Mouse (Mus musculus) heart, postnatal 0 days (tissue): Measurements from ENCODE around the gene Cryl1. TPM values are rescaled to one million over a fixed set of nuclear protein-coding genes. Genes with fewer than 3 reads are reported as not detected.

ENCODE experiments used
- ATAC-seq: fragments of 200-750 bp; cut with Nextera tagmentation; 2 replicates; pipeline ENCODE4 v1.8.0; 2017; ENCODE audit warnings: low read depth, moderate number of reproducible peaks, moderate library complexity; ENCODE audit not compliant: insufficient read depth
- DNase-seq: peaks from one replicate; pipeline ENCODE4 v3.0.0-alpha.2; 2016; ENCODE audit warnings: low spot score
- H3K27ac ChIP-seq: fragments of 300-500 bp; sonication (generic); 2 replicates; pipeline ENCODE4 v1.5.1; 2014; ENCODE audit warnings: low read depth, mild to moderate bottlenecking
- H3K27me3 ChIP-seq: fragments of 300-500 bp; sonication (generic); 2 replicates; pipeline ENCODE4 v1.6.1; 2014; ENCODE audit warnings: low read length, mixed read lengths; ENCODE audit not compliant: control insufficient read depth, insufficient read depth
- H3K36me3 ChIP-seq: fragments of 300-500 bp; sonication (generic); replicated peaks from 2 replicates; pipeline ENCODE4 v1.6.1; 2014; ENCODE audit warnings: low read length, mixed read lengths; ENCODE audit not compliant: control insufficient read depth, insufficient read depth
- H3K4me1 ChIP-seq: fragments of 300-500 bp; sonication (generic); 2 replicates; pipeline ENCODE4 v1.6.1; 2014; ENCODE audit warnings: antibody characterized with exemption; ENCODE audit not compliant: control insufficient read depth, insufficient read depth
- H3K4me2 ChIP-seq: fragments of 300-500 bp; sonication (generic); 2 replicates; pipeline ENCODE4 v1.6.1; 2014; ENCODE audit warnings: low read depth, mild to moderate bottlenecking, low read length, moderate library complexity
- H3K4me3 ChIP-seq: fragments of 300-500 bp; sonication (generic); 2 replicates; pipeline ENCODE4 v1.5.1; 2014; ENCODE audit warnings: low read depth, low read length
- H3K9ac ChIP-seq: fragments of 300-500 bp; sonication (generic); replicated peaks from 2 replicates; pipeline ENCODE4 v1.6.1; 2014; ENCODE audit warnings: low read depth, low read length, mixed read lengths
- H3K9me3 ChIP-seq: fragments of 300-500 bp; sonication (generic); replicated peaks from 2 replicates; pipeline ENCODE4 v1.6.1; 2016; ENCODE audit warnings: low read length; ENCODE audit not compliant: control insufficient read depth
- CTCF ChIP-seq: IDR thresholded peaks from 2 replicates; pipeline ENCODE4 v1.5.1; 2016; ENCODE audit warnings: antibody characterized with exemption, control low read depth, low read depth
- EP300 ChIP-seq: IDR thresholded peaks from 2 replicates; pipeline ENCODE4 v1.6.1; 2016; ENCODE audit warnings: antibody characterized with exemption, low read depth
- WGBS: fragments of 180-500 bp; shearing (Covaris S2); extraction: QIAGEN DNeasy Blood & Tissue Kit; methylation state at CpG from one replicate; pipeline ENCODE4 v1.1.7; 2014; 5-methylcytosine and 5-hydroxymethylcytosine counted together
- polyA plus RNA-seq: library from polyadenylated mRNA; unstranded; fragments of >200 nt; fragmentation: Nextera tagmentation; extraction: Ambion mirVana; gene quantifications from 2 replicates; pipeline ENCODE4 v1.2.1, GENCODE M21; 2015
- total RNA-seq: library from RNA; depleted of rRNA; stranded (reverse); fragments of >200 nt; gene quantifications from 2 replicates; pipeline ENCODE4 v1.2.3, GENCODE M21; 2014; ENCODE audit warnings: low replicate concordance; rRNA removed

The Cryl1 gene
- total RNA-seq (1.6 and 16.8 TPM in 2 replicates), polyA plus RNA-seq (10.4 and 10.5 TPM in 2 replicates)

- Histone ChIP-seq H3K36me3 (no peaks in the 10 kb centered on the region), H3K9ac (peak within 1 kb of the TSS; percentile 66), H3K4me2 (peak within 1 kb of the TSS; percentile 90), H3K4me1 (no peaks in the 10 kb centered on the region), H3K27ac (peak within 1 kb of the TSS; percentile 52; the same call in 1 of the 2 replicates), H3K4me3 (peak within 1 kb of the TSS; percentile 64), H3K27me3 (no peaks in the 10 kb centered on the region), H3K9me3 (no peaks in the 10 kb centered on the region)
- DNase-seq (peak; percentile 95), ATAC-seq (peak; percentile 100)
- TF ChIP-seq EP300 (no peak), CTCF (no peak)
- WGBS, result 3% methylated on average over 43 of the region's 43 CpGs
Measured at GRCm38 (mm10) chr14:57398065-57398757, at the start of gene Cryl1. TSS of gene Cryl1 (minus strand) at chr14:57398529.

- H3K9me3 ChIP-seq, result no peaks in the 10 kb centered on the region
- no peaks in the 10 kb centered on the region for H3K27me3 ChIP-seq
- 67% methylated on average over 2 of the region's 2 CpGs for WGBS
- H3K36me3 ChIP-seq, result no peaks in the 10 kb centered on the region
- H3K9ac ChIP-seq, result no peak overlapping the region
- H3K4me2 ChIP-seq, result no peak overlapping the region
- DNase-seq, result no peak
- no peaks in the 10 kb centered on the region for H3K4me1 ChIP-seq
- no peak overlapping the region for H3K27ac ChIP-seq
- H3K4me3 ChIP-seq, result no peak overlapping the region
- TF ChIP-seq EP300, result no peak
- no peak for TF ChIP-seq CTCF
- ATAC-seq, result no peak
Measured at GRCm38 (mm10) chr14:57430451-57430850, 32.1 kb upstream of the Cryl1 start.

- Histone ChIP-seq H3K27me3 (no peaks in the 10 kb centered on the region), H3K36me3 (no peaks in the 10 kb centered on the region), H3K4me2 (peak overlapping the region; percentile 85), H3K27ac (peak overlapping the region; percentile 7; the same call in 1 of the 2 replicates), H3K9ac (peak overlapping the region; percentile 62), H3K4me3 (peak overlapping the region; percentile 78), H3K9me3 (no peaks in the 10 kb centered on the region), H3K4me1 (peaks cover 4% of the 10 kb centered on the region)
- DNase-seq, result no peak
- no peak for TF ChIP-seq EP300
- TF ChIP-seq CTCF, result no peak
- ATAC-seq, result peak; percentile 69
- 6% methylated on average over 21 of the region's 24 CpGs for WGBS
Measured at GRCm38 (mm10) chr14:57424212-57424561, 25.9 kb upstream of the Cryl1 start.

- WGBS, result 5% methylated on average over 42 of the region's 42 CpGs
- peak; percentile 100 for ATAC-seq
- Histone ChIP-seq H3K36me3 (no peaks in the 10 kb centered on the region), H3K27ac (peak within 1 kb of the TSS; percentile 36; the same call in 1 of the 2 replicates), H3K4me2 (peak within 1 kb of the TSS; percentile 85), H3K9ac (peak within 1 kb of the TSS; percentile 62), H3K4me1 (peaks cover 4% of the 10 kb centered on the region), H3K4me3 (peak within 1 kb of the TSS; percentile 78), H3K9me3 (no peaks in the 10 kb centered on the region), H3K27me3 (no peaks in the 10 kb centered on the region)
- peak; percentile 83 for DNase-seq
- TF ChIP-seq CTCF, result no peak
- no peak for TF ChIP-seq EP300
Measured at GRCm38 (mm10) chr14:57423432-57424211, 25.3 kb upstream of the Cryl1 start, which contains the start of gene Ift88. TSS of gene Ift88 (plus strand) at chr14:57424062.

- DNase-seq, result no peak
- no peak overlapping the region for H3K4me2 ChIP-seq
- no peaks in the 10 kb centered on the region for H3K27me3 ChIP-seq
- H3K36me3 ChIP-seq, result no peaks in the 10 kb centered on the region
- no peaks in the 10 kb centered on the region for H3K4me1 ChIP-seq
- 82% methylated on average over 2 of the region's 2 CpGs for WGBS
- ATAC-seq, result no peak
- no peak overlapping the region for H3K4me3 ChIP-seq
- no peaks in the 10 kb centered on the region for H3K9me3 ChIP-seq
- no peak overlapping the region for H3K27ac ChIP-seq
- TF ChIP-seq CTCF (no peak), EP300 (no peak)
- H3K9ac ChIP-seq, result no peak overlapping the region
Measured at GRCm38 (mm10) chr14:57417187-57417586, 18.9 kb upstream of the Cryl1 start.
